Mouse (Mus musculus): ENCODE results near the gene Cdh15. TPM values are rescaled to one million over a fixed set of nuclear protein-coding genes. Genes with fewer than 3 reads are reported as not detected.

The Cdh15 gene
- polyA plus RNA-seq (2012; ENCODE audit: insufficient read depth, low replicate concordance) = not detected in 2 replicates

- Histone ChIP-seq H3K4me1 (peaks cover 22% of the 10 kb centered on the region), H3K27me3 (replicated peaks) (peaks cover 92% of the 10 kb centered on the region), H3K4me3 (replicated peaks) (no peak within 1 kb of the TSS), H3K36me3 (replicated peaks; ENCODE audit: low read length) (no peaks in the 10 kb centered on the region), H3K9me3 (0 out of 2 replicates have a peak, but pooled peaks cover 5% of the 10 kb centered on the region)
- no peak for TF ChIP-seq FLI1 (IDR thresholded peaks at IDR 0.05; ENCODE audit: low read length)
- TF ChIP-seq GATA1 (IDR thresholded peaks at IDR 0.05; ENCODE audit: borderline replicate concordance, low read length) = no peak
These were observed at the start of gene Cdh15 for GRCm38 (mm10) chr8:122847829-122848561. Gene Cdh15, plus strand, starts transcription at chr8:122847966.

GRCm38 (mm10) chr8:122803906-122804761 is 43.6 kb upstream of the Cdh15 start:
- Histone ChIP-seq H3K27me3 (replicated peaks) (peaks cover 20% of the 10 kb centered on the region), H3K9me3 (no peaks in the 10 kb centered on the region), H3K36me3 (replicated peaks; ENCODE audit: low read length) (peaks cover 68% of the 10 kb centered on the region), H3K4me3 (replicated peaks) (no peak overlapping the region), H3K4me1 (peaks cover 31% of the 10 kb centered on the region)
- no peak for TF ChIP-seq GATA1 (IDR thresholded peaks at IDR 0.05; ENCODE audit: borderline replicate concordance, low read length)

DNA sequence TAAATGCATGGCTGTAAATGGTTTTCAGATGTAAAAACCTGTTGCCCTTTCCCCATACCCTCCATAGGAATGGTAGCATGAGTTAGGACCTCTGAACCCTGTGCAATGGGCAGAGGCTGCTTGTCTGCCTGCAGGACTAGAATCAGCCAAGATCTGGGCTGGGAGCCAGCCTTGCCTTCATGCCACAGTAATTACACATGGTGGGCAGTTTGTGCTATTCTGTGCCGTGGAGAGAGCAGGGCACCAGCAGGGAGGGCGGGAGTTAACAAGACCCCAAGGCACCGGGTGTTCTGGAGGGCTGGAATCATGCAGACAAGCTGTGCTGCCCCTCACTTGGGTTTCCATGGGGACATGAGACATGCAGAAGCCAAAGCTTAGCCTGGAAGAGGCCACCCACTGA is 42.4 kb upstream of the Cdh15 start:
- no peak for TF ChIP-seq FLI1 (IDR thresholded peaks at IDR 0.05; ENCODE audit: low read length)
- TF ChIP-seq GATA1 (IDR thresholded peaks at IDR 0.05; ENCODE audit: borderline replicate concordance, low read length) = no peak
- peaks cover 20% of the 10 kb centered on the region for H3K27me3 ChIP-seq (replicated peaks)

GRCm38 (mm10) chr8:122806956-122807538 is 40.7 kb upstream of the Cdh15 start:
- peaks cover 29% of the 10 kb centered on the region for H3K4me1 ChIP-seq
- H3K4me3 ChIP-seq (replicated peaks) = no peak overlapping the region
- H3K36me3 ChIP-seq (replicated peaks; ENCODE audit: low read length) = peaks cover 80% of the 10 kb centered on the region
- H3K9me3 ChIP-seq = no peaks in the 10 kb centered on the region
- TF ChIP-seq FLI1 (IDR thresholded peaks at IDR 0.05; ENCODE audit: low read length) (no peak), GATA1 (IDR thresholded peaks at IDR 0.05; ENCODE audit: borderline replicate concordance, low read length) (no peak)
- peaks cover 20% of the 10 kb centered on the region for H3K27me3 ChIP-seq (replicated peaks)

More for the DNA sequence above, 42.4 kb upstream of the Cdh15 start:
- Histone ChIP-seq H3K4me3 (replicated peaks) (no peak overlapping the region), H3K9me3 (no peaks in the 10 kb centered on the region), H3K36me3 (replicated peaks; ENCODE audit: low read length) (peaks cover 66% of the 10 kb centered on the region), H3K4me1 (peaks cover 29% of the 10 kb centered on the region)

DNA sequence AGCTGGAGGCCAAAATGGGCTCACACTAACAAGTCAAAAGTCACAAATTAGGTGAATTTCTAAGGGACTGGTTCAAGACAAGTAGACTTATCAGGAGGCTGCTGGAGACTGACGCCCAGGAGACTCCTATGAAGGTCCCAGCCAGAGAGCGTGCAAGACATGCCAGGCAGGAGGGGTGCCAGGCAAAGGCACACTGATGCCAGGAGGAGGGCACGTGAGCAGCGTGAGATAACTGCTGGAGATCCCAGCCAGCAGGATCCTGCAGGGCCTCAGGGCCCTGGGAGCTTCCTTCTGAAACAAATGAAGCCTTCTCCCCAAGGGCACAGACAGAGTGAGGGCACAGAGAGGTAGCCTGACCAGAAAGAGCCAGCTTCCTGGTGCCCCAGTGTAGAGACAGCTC is 39.9 kb upstream of the Cdh15 start:
- Histone ChIP-seq H3K27me3 (replicated peaks) (peaks cover 20% of the 10 kb centered on the region), H3K4me3 (replicated peaks) (no peak overlapping the region)
- no peak for TF ChIP-seq FLI1 (IDR thresholded peaks at IDR 0.05; ENCODE audit: low read length)
- TF ChIP-seq GATA1 (IDR thresholded peaks at IDR 0.05; ENCODE audit: borderline replicate concordance, low read length) = no peak

GRCm38 (mm10) chr8:122810376-122810775 is 37.4 kb upstream of the Cdh15 start:
- peaks cover 32% of the 10 kb centered on the region for H3K4me1 ChIP-seq
- H3K36me3 ChIP-seq (replicated peaks; ENCODE audit: low read length) = peaks cover 80% of the 10 kb centered on the region
- H3K9me3 ChIP-seq = no peaks in the 10 kb centered on the region
- no peak overlapping the region for H3K4me3 ChIP-seq (replicated peaks)
- TF ChIP-seq GATA1 (IDR thresholded peaks at IDR 0.05; ENCODE audit: borderline replicate concordance, low read length) = no peak
- TF ChIP-seq FLI1 (IDR thresholded peaks at IDR 0.05; ENCODE audit: low read length) = no peak
- peaks cover 22% of the 10 kb centered on the region for H3K27me3 ChIP-seq (replicated peaks)

More for the DNA sequence above, 39.9 kb upstream of the Cdh15 start:
- peaks cover 80% of the 10 kb centered on the region for H3K36me3 ChIP-seq (replicated peaks; ENCODE audit: low read length)
- no peaks in the 10 kb centered on the region for H3K9me3 ChIP-seq
- peaks cover 29% of the 10 kb centered on the region for H3K4me1 ChIP-seq

- peaks cover 11% of the 10 kb centered on the region for H3K27me3 ChIP-seq (replicated peaks)
- H3K36me3 ChIP-seq (replicated peaks; ENCODE audit: low read length) = peaks cover 75% of the 10 kb centered on the region
- H3K4me3 ChIP-seq (replicated peaks) = no peak overlapping the region
- peaks cover 42% of the 10 kb centered on the region for H3K4me1 ChIP-seq
- H3K9me3 ChIP-seq = no peaks in the 10 kb centered on the region
- TF ChIP-seq FLI1 (IDR thresholded peaks at IDR 0.05; ENCODE audit: low read length) = no peak
- no peak for TF ChIP-seq GATA1 (IDR thresholded peaks at IDR 0.05; ENCODE audit: borderline replicate concordance, low read length)
These were observed 35.8 kb upstream of the Cdh15 start for GRCm38 (mm10) chr8:122811870-122812494.

DNA sequence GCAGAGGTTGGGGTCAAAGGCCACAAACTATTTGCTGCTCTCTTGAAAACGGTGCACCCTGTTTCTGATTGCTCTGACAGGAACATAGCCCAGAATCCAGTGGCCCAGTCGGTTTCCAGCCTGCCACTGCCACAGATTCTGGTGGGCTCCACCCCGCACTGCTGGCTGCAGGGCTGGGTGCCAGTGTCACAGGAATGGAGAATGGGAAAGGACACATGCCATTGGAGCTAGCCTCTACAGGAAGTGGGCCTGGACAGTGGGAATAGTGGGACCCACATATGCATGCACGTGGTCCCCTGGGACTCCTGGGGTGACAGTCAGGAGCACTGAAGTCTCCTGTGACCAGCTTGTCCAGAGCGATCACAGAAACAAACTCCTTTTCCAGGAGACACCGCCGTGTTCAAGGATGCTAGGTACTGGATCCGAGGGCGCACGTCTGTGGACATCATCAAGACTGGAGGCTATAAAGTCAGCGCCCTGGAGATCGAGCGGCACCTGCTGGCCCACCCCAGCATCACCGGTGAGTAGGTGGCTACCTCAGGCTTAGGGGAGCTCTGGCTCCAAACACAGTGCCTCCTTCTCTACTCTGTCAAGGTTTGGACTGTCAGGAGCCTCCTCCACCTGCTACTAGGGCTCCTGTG is 35.0 kb upstream of the Cdh15 start:
- TF ChIP-seq FLI1 (IDR thresholded peaks at IDR 0.05; ENCODE audit: low read length) (no peak), GATA1 (IDR thresholded peaks at IDR 0.05; ENCODE audit: borderline replicate concordance, low read length) (no peak)
- Histone ChIP-seq H3K9me3 (no peaks in the 10 kb centered on the region), H3K36me3 (replicated peaks; ENCODE audit: low read length) (peaks cover 75% of the 10 kb centered on the region), H3K4me1 (peaks cover 47% of the 10 kb centered on the region), H3K4me3 (replicated peaks) (no peak overlapping the region), H3K27me3 (replicated peaks) (peaks cover 9% of the 10 kb centered on the region)

DNA sequence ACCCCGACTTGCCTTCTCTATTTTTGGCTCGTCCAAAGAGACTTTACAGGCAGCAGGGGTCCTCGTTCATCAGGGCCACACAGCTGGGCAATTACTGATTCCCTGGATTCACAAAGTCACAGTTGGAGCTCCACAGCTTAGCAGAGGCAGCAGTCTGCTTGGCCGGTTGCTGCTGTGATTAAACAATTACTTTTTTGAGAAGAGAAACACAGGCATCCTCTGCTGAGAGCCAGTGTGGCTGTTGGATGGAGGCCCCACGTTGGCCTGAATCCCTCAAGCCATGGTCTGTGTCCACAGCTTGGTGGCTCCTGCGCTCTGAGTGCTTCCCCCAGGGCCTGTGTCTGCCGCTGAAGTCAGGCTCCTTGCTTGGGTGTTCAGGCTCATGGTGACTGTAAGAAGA is 33.2 kb upstream of the Cdh15 start:
- TF ChIP-seq GATA1 (IDR thresholded peaks at IDR 0.05; ENCODE audit: borderline replicate concordance, low read length) (no peak), FLI1 (IDR thresholded peaks at IDR 0.05; ENCODE audit: low read length) (no peak)
- Histone ChIP-seq H3K4me1 (peaks cover 57% of the 10 kb centered on the region), H3K4me3 (replicated peaks) (no peak overlapping the region), H3K27me3 (replicated peaks) (peaks cover 9% of the 10 kb centered on the region), H3K9me3 (no peaks in the 10 kb centered on the region), H3K36me3 (replicated peaks; ENCODE audit: low read length) (peaks cover 78% of the 10 kb centered on the region)

Measured in megakaryocyte, embryonic 14.5 days (primary cell).